Mouse (Mus musculus): Measurements from ENCODE around the gene Atp6ap1l.
A peak's percentile ranks its signal among the peaks of the same experiment; 100 is the strongest.

DNA sequence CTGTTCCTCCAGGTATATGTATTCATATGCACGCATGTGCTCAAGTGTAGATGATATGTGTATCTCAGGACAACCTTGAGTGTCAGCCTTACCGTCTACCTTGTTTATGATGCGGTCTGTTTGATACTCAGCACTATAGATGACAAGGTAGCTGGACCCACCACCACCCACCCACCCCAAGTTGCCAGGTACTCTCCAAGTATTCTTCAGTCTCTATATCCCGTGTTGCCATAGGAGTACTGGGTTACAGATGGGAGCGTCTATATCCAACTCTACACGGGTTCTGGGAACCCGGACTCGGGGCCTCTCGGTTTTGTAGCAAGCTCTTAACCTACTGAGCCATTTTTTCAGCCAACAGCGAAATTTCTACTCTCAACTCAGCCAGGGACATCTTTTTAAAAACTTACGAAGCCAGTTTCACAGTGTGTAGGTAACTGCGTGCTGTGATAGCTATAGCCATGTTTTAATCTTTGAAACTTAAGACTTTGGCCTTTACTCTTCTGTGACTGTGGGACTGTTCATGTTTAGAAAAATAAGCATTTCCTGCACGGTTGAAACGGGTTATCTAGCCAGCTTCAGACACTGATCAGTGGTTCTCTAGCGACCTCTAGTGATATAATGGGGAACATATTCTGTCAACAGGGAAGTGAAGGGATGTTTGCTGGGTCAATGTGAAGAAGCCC, 64.5 kb downstream of the Atp6ap1l start:
- TF ChIP-seq GATA1 (IDR thresholded peaks at IDR 0.05; ENCODE audit: borderline replicate concordance, low read length) (no peak), CTCF (IDR thresholded peaks at IDR 0.05; ENCODE audit: low read depth, low read length) (peak; percentile 71), GATA2 (IDR thresholded peaks at IDR 0.05; ENCODE audit: borderline replicate concordance, low read depth, low read length) (no peak)
